Mouse (Mus musculus): ENCODE data around the gene Rfx4.

DNA sequence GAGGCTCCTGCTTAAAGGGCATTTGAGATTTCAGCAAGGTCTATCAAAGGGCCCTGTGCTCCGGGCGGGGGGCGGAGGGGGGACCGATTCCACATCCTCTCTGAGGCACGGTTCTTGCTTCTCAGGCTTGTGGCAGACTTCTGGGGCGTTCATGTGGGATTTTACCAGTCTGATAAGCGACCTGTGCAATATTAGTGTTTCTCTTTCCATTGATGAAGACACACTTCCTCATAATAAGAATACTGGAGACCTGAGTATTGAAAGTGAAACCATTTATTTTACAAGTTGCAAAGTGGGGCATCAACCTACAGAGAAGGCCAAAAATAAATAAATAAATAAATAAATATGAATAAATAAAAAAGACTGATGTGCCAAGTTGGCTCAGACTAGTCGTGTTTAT, 34.5 kb downstream of the Rfx4 start:
- TF ChIP-seq CTCF (IDR thresholded peaks at IDR 0.05; ENCODE audit: low read depth, low read length) (no peak), POLR2A (IDR thresholded peaks at IDR 0.05; ENCODE audit: insufficient read depth, low read length) (no peak)
